Mouse (Mus musculus) erythroblast, embryonic 14.5 days (primary cell): ENCODE data around the gene Astn1.

ENCODE experiments used
- GATA1 ChIP-seq: IDR thresholded peaks from 2 replicates; pipeline ENCODE4 v1.6.1; 2012; ENCODE audit warnings: low read length, inconsistent platforms, mixed read lengths
- TAL1 ChIP-seq: IDR thresholded peaks from 3 replicates; pipeline ENCODE4 v1.6.1; 2012; ENCODE audit warnings: low read length, inconsistent platforms, mixed read lengths

DNA sequence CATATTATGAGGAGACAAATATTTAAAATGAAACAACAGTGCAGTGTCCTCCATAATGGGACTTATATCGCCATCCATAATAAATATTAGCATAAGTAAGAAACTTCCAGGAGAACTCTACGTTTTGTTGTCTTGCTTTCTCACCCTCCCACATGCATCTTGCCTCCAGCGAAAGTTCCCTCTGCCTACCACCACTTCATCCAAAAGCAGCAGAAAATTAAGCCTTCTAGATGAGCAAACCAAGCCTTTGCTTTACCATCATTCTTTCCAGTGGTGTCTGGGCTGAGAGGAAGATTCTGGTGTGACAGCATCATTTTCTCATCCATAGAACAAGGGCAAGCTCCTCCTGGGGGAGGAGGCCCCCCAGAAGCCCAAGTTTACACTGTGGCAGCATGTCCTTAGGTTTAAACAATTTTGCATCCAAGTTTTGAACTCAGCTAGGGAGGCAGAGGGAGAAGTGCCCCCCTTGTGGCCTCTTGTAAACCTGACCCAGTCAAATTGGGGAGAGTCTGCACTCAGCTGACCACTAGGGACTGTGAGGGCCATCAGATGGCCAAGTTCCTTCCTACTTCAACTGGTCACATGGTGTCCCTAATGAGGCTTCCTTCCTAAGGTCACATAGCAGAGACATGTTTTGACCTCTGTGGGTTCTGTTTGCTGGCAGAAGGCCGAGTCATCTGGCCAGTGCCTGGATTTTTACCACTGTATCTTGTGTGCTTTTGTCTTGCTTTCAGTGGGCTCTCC is 147.2 kb downstream of the Astn1 start:
- no peak for TF ChIP-seq GATA1
- no peak for TF ChIP-seq TAL1
